Mouse (Mus musculus) bone marrow macrophage, adult 2 months (primary cell): ENCODE results near the gene Myo18b. TPM values are rescaled to one million over a fixed set of nuclear protein-coding genes. Genes with fewer than 3 reads are reported as not detected.

ENCODE experiments used
- H3K27ac ChIP-seq: 2 replicates; pipeline ENCODE4 v1.5.1; 2012; ENCODE audit warnings: low read depth, low read length; ENCODE audit not compliant: insufficient read depth
- H3K4me1 ChIP-seq: 2 replicates; pipeline ENCODE4 v1.6.1; 2012; ENCODE audit warnings: low read length; ENCODE audit not compliant: control insufficient read depth, insufficient read depth
- H3K4me3 ChIP-seq: 2 replicates; pipeline ENCODE4 v1.5.1; 2012; ENCODE audit warnings: mild to moderate bottlenecking, low read length, moderate library complexity; ENCODE audit not compliant: insufficient read depth
- CTCF ChIP-seq: IDR thresholded peaks from 2 replicates; pipeline ENCODE4 v1.5.1; 2012; ENCODE audit warnings: low read depth, mild to moderate bottlenecking, low read length, moderate library complexity
- POLR2A ChIP-seq: IDR thresholded peaks from 2 replicates; pipeline ENCODE4 v1.6.1; 2012; ENCODE audit warnings: mild to moderate bottlenecking, low read depth, low read length, borderline replicate concordance
- polyA plus RNA-seq: library from polyadenylated mRNA; stranded (reverse); fragments of >200 nt; gene quantifications from 2 replicates; pipeline ENCODE4 v1.2.4, GENCODE M21; 2012; ENCODE audit not compliant: missing spikeins, insufficient read depth, insufficient read length

Myo18b gene
- polyA plus RNA-seq, 1 experiment: not detected

- TF ChIP-seq CTCF: no peak
- TF ChIP-seq POLR2A: no peak
- no peaks in the 10 kb centered on the region for H3K4me1 ChIP-seq
- no peak overlapping the region for H3K4me3 ChIP-seq
- H3K27ac ChIP-seq: no peak overlapping the region
Observed at GRCm38 (mm10) chr5:112825091-112825794, 70.9 kb downstream of the Myo18b start.

DNA sequence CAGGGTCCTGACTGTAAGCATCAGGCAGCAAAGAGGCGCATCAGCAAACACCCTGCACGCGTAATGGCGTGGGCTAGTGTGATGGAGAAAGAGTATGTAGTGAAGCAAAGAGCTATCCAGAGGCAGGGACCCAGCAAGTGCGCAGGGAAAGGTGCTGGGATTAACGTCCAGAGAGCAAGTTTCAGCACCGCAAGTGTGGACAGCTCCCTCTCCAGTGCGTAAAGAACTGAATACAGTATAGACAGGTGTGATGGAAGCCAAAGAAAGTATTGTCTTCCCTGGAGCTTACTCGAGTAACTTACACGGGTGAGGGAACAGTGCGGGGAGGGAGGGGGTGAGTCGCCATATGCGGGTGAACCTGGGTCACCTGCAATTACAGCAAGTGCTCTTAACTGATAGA lies 71.8 kb downstream of the Myo18b start:
- TF ChIP-seq POLR2A (no peak), CTCF (no peak)
- no peak overlapping the region for H3K4me3 ChIP-seq
- no peaks in the 10 kb centered on the region for H3K4me1 ChIP-seq
- H3K27ac ChIP-seq: no peak overlapping the region

DNA sequence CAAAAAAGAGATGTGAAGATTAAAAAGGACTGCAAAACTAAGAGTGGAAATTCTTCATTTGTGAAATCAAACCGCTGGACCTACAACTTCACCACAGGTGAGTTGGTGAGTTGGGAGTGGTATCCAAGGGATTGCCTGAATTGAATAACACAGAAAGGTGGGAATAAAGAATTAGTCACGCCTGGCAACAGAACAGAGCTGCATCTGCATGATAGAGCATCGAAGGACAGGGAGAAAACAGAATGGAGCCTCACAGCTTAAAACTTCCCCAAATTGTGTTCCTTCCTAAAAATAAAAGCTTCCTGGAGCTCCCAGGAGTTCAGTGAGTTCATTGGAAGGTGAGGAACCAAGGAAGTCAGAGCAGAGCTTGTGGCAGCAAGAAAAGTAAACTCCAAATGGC lies 73.7 kb downstream of the Myo18b start:
- Histone ChIP-seq H3K27ac (no peak overlapping the region), H3K4me1 (no peaks in the 10 kb centered on the region), H3K4me3 (no peak overlapping the region)
- TF ChIP-seq POLR2A (no peak), CTCF (no peak)

DNA sequence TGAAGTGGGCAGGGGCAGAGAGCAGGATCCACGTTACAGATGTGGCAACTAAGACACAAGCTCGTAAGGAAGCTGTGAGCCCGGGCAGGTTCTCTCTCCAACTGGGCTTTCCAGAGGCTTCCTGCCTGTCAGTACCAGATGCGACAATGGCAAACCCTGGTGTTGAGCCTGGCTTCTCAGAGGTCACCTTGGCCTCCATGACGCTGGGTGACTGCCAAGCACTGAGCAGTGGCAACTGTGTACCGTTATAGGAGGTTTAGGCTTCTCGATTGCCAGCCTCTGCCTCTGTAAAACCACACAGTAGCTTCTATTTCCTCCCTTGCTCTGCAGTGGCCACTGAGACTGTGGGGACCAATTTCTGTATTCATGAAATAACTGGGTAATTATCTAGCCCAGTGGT lies 81.1 kb downstream of the Myo18b start:
- Histone ChIP-seq H3K27ac (no peak overlapping the region), H3K4me1 (no peaks in the 10 kb centered on the region), H3K4me3 (no peak overlapping the region)
- TF ChIP-seq CTCF (no peak), POLR2A (no peak)

- H3K4me1 ChIP-seq: no peaks in the 10 kb centered on the region
- no peak overlapping the region for H3K4me3 ChIP-seq
- TF ChIP-seq CTCF: no peak
- no peak for TF ChIP-seq POLR2A
- H3K27ac ChIP-seq: no peak overlapping the region
Observed at GRCm38 (mm10) chr5:112807629-112808028, 88.5 kb downstream of the Myo18b start.

DNA sequence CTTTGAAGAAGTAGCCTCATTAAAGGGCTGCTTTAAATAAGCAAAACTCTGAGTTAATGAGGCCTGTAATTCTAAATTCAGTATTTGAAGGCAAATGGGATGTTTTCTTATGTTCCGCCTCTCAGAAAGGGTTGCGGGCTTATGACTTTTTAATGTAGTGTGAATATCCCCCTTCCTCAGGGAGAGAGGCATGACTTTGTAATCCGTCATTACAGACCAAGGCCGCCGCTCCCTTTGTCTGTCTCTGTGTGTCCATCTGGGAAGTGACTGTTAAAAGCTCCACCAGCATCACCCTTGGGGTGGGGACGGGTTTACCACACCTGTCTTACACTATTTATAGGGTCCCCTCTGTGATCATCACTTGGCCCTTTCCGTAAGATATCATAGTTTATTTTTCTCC lies 100.1 kb downstream of the Myo18b start:
- H3K27ac ChIP-seq: no peak overlapping the region
- no peak for TF ChIP-seq CTCF
- TF ChIP-seq POLR2A: no peak
- H3K4me1 ChIP-seq: no peaks in the 10 kb centered on the region
- H3K4me3 ChIP-seq: no peak overlapping the region

DNA sequence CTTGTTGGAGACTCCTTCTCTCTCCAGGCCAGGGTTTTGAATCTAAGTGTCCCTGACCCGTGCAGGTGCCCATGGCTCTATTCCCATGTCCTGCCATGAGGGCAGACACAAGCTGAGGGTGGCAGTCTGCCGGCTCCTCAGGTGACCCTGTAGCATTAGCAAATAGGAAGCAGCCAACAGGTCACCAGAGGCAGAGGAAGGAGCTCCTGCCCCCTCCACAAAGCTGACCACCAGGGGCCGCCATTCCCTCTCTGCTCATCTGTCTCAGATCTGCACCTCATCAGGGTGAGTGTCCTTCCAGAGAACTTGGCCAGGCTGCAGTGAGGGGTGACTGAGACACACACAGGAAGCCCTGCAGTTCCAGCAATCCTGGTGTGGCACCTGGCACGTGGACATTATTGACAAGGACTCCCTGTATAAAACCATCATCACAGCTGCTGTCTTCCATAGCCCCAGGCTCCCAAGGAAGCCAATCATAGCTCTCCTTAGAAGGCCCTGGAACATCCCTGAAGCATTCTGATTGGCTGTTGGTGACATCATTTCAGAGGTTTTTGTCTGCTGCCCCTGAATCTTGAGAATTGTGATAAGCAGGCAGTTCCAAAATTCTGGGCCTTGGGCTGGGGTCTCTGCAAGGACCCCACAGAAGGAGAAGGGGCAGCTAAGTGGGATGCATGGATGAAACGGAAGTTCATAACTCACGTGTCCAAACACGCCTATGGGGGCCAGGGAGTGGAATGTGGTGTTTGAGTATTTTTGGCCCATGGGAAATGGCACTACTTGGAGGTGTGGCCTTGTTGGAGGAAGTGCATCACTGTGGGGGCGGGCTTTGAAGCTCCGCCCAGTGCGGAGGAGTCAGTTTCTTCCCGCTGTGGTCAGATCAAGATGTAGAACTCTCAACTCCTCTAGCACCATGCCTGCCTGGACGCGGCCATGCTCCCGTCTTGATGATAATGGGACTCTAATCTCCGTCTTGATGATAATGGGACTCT lies 104.1 kb downstream of the Myo18b start:
- TF ChIP-seq POLR2A: no peak
- TF ChIP-seq CTCF: no peak
- H3K4me3 ChIP-seq: no peak overlapping the region
- H3K27ac ChIP-seq: no peak overlapping the region
- H3K4me1 ChIP-seq: no peaks in the 10 kb centered on the region

DNA sequence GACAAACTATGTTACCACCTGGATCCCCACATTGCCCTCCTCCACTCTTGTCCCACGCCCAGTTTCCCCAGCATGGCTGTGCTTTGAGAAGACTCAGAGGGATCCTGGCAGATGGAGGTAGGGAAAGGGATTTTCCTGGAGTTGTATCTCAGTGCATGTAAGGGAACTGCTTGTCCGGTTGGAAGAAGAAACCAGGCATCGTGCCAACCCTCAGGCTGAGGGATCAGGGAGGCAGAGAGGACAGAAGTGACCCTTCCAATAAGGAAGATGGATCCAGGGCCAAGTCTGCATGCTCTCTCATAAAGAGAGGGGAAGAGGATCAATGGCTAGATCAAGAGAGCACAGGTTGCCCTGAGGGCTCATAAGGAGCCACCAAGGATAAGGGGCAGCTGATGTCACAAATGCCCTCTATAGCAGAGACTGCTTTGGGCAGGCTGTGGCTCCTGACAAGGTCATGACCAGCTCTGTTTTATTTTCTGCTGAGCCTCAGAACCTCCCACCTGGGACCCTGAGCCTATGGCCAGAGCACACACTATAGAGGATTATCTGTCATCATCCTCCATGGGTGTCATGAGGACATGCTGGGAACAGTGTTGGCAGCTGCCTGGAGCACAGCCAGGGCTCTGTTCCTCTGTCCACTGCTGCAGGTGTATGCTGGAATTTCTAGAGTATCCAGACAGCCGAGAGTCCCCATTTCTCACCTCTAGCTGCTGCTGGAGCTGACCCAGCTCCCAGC lies 105.6 kb downstream of the Myo18b start:
- Histone ChIP-seq H3K4me1 (no peaks in the 10 kb centered on the region), H3K27ac (no peak overlapping the region), H3K4me3 (no peak overlapping the region)
- TF ChIP-seq CTCF (no peak), POLR2A (no peak)

DNA sequence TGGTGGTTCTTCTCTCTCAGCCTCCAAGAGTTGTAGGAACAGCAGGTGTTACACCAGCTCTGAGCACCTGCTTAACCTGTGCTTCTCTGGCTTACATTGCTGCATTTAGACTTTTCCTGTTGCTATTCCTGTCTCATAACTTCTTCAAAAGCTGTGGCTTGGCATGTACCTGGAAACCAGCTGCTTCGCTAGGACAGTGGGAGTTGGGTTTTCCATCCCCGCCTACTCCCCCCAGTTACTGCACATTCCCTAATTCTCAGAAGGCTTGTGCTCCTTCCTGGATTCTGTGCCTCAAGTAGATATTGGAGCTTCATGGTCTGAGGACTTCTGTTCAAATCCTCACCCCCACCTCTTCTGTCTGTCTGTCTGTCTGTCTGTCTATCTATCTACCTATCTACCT lies 107.7 kb downstream of the Myo18b start:
- no peaks in the 10 kb centered on the region for H3K4me1 ChIP-seq
- TF ChIP-seq CTCF (no peak), POLR2A (no peak)
- H3K4me3 ChIP-seq: no peak overlapping the region
- no peak overlapping the region for H3K27ac ChIP-seq
